Mouse (Mus musculus) left cerebral cortex, postnatal 4 days (tissue): ENCODE results near the gene Cox8a. TPM values are rescaled to one million over a fixed set of nuclear protein-coding genes. Genes with fewer than 3 reads are reported as not detected.

Experiments used
- total RNA-seq, 2 experiments: library from RNA; stranded (reverse); gene quantifications; 2 replicates each; pipeline ENCODE4 v1.2.3; 2021

Gene Cox8a
- total RNA-seq, 2 experiments from 2014 or later: 469 to 499 TPM

Other genes starting within 250 kb of the Cox8a start
- gene Ppp1r14b, start 242.6 kb downstream of the Cox8a start, total RNA-seq: 100 to 1,000 TPM; 335 to 369 TPM
- 10 to 100 TPM; 13.7 to 15.1 TPM for gene Plcb3, start 241.1 kb downstream of the Cox8a start, total RNA-seq
- gene Fkbp2, start 237.1 kb downstream of the Cox8a start, total RNA-seq: 10 to 100 TPM; 43.7 to 44.4 TPM
- gene Vegfb, start 230.0 kb downstream of the Cox8a start, total RNA-seq: 10 to 100 TPM; 74.4 to 80.7 TPM
- gene Dnajc4, start 225.0 kb downstream of the Cox8a start, total RNA-seq: 10 to 100 TPM; 14.0 to 17.7 TPM
- 10 to 100 TPM in 1 of 2 experiments, 1 to 10 TPM in 1; 8.9 to 11.5 TPM for gene Nudt22, start 221.5 kb downstream of the Cox8a start, total RNA-seq
- gene Trpt1, start 221.5 kb downstream of the Cox8a start, total RNA-seq: 10 to 100 TPM; 17.6 to 21.4 TPM
- gene Fermt3, start 198.1 kb downstream of the Cox8a start, total RNA-seq: 1 to 10 TPM; 3.2 to 3.4 TPM
- 100 to 1,000 TPM; 127 to 130 TPM for gene Stip1, start 177.6 kb downstream of the Cox8a start, total RNA-seq
- gene Macrod1, start 160.8 kb downstream of the Cox8a start, total RNA-seq: 1 to 10 TPM; 5.5 to 6.3 TPM
- 10 to 100 TPM; 22.4 to 23.5 TPM for gene Flrt1, start 111.9 kb downstream of the Cox8a start, total RNA-seq
- gene Otub1, start 11.3 kb downstream of the Cox8a start, total RNA-seq: 100 to 1,000 TPM; 181 TPM
- gene Naa40, start 23.6 kb upstream of the Cox8a start, total RNA-seq: 10 to 100 TPM; 45.6 to 49.9 TPM
- gene Rcor2, start 49.7 kb upstream of the Cox8a start, total RNA-seq: 10 to 100 TPM; 29.7 to 30.4 TPM
- gene Mark2, start 124.2 kb upstream of the Cox8a start, total RNA-seq: 100 to 1,000 TPM in 1 of 2 experiments, 10 to 100 TPM in 1; 91.2 to 108 TPM
- gene Spindoc, start 165.4 kb upstream of the Cox8a start, total RNA-seq: 10 to 100 TPM; 38.9 to 43.9 TPM
- gene 2700081O15Rik, start 200.0 kb upstream of the Cox8a start, total RNA-seq: 100 to 1,000 TPM; 145 to 166 TPM